Mouse (Mus musculus) heart, postnatal 25 days (tissue): Measurements from ENCODE around the gene Ttc26. TPM values are rescaled to one million over a fixed set of nuclear protein-coding genes. Genes with fewer than 3 reads are reported as not detected.

Experiments used
- DNase-seq: peaks from one replicate; pipeline ENCODE4 v3.0.0; 2022; ENCODE audit warnings: low spot score
- intact Hi-C: fragments of 180-260 bp; cut with DNase I; formaldehyde crosslinking; loops from one replicate; pipeline ENCODE4 v1.15.1; 2025
- total RNA-seq, 2 experiments: library from RNA; stranded (reverse); gene quantifications; 2 replicates each; pipeline ENCODE4 v1.2.3; 2021

Gene Ttc26
- 1 to 10 TPM; 2.2 to 2.5 TPM for total RNA-seq

DNA sequence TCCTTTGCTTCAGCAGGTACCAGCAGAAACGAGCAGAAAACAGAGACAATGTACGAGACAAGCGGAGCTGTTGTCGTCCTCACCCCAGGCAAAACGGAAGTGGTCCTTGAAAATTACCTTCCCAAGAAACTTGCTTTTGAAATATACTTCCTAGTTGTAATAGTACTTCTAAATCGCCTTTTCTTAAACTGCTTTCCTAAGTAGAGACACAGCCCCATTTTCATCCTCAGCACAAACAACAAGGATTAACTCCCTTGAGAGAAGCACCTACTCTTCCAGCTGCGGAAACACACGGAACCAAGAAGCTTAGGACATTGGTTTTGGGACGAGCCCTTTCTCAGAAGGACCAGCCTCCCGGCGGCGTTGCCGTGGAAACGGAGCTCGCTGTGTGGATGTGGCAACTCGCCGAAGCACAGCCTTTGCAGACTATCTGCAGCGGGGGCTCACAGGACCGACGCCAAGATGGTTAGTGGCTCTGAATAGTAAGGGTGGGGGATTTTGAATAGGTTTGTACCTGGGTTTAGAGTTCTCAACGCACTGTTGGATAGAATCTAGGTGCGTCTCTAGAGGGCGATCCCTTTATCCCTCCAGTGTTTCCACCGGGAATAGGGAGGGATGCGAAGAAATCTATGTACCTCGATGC is at the start of gene Ttc26:
Gene Ttc26, plus strand, starts transcription at position 341 of the 643 bp plus-strand sequence.
- DNase-seq = peak; percentile 60
- intact Hi-C loops = loop anchor here (5.0 kb wide), 2 partner anchors 51 to 151 kb away; partner anchors contain the start of genes Fmc1 and Ubn2

DNA sequence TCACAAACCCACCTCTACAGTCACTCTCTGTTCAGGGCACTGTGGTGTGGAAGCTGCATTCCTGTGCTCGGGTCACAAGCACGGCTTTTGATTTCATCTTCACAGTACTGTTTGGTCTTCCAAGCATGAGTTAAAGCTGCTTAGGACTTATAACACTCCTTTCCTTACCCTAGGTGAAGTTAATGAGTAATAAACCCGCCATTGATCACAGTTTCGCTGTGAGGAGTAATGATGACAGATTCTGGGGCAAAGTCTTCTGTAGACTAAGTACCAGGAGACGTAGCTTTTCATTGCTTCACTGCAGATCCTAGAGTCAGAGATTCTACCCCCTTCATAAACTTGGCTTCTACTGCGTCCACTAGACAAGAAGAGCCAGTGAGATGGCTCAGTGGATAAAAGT is 46.0 kb upstream of the Ttc26 start:
- DNase-seq = no peak
- intact Hi-C loops = no loop called here

DNA sequence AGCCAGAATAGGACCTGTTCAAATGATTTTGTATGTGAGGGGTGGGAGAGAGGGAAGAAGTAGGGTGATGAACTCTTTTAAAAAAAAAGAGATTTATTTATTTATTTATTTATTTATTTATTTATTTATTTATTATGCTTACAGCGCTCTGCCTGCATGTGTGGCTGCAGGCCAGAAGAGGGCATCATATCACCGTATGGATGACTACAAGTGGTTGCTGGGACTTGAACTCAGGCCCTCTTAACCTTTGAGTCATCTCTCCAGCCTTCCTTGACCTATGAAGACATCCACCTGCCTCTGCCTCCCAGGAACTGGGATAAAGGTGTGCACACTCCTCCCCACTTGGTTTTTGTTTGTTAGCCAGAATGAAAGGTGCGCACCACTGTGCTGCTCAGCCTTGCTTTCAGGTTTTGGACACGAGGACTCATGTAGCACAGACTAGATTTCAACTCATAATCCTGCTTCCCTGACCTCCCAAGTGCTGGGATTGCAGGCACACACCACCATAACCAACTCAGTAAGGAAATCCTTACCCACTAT is 44.0 kb upstream of the Ttc26 start:
- no peak for DNase-seq
- intact Hi-C loops = no loop called here

DNA sequence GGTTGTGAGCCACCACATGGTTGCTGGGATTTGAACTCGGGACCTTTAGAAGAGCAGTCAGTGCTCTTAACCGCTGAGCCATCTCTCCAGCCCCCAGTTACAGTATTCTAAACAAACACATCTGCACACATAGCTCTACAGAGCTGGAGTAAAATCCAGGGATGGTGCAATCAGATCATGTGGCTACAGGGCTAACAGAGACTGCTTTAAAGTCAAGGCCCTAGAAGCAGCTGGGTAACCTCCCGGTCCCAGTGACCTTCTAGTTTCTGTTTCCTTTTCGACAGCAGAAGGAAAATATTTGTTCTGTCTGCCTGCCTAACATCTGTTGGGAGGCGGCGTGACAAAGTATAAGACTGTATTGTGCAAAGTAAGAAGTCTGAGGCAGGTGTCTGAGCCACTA is 43.3 kb upstream of the Ttc26 start:
- DNase-seq = no peak
- intact Hi-C loops = no loop called here

DNA sequence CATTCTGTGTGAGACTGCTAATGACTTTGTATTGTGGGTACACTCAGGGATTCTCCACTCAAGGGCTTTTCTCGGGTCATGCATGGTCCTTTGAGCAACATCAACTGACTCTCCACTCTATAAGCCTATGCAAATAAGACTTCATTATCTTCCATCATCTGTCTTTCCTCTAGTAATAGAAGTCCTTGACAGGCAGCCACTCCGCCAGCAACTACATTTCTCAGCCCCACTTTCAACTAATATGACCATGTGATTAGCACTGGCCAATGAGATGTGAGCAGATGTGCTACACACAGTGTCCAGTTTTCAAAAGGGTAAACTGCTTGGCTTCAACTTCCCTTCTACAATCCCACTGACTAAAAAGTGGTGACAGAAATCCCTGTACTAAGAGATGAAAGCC is 42.2 kb upstream of the Ttc26 start:
- intact Hi-C loops = no loop called here
- DNase-seq = no peak

DNA sequence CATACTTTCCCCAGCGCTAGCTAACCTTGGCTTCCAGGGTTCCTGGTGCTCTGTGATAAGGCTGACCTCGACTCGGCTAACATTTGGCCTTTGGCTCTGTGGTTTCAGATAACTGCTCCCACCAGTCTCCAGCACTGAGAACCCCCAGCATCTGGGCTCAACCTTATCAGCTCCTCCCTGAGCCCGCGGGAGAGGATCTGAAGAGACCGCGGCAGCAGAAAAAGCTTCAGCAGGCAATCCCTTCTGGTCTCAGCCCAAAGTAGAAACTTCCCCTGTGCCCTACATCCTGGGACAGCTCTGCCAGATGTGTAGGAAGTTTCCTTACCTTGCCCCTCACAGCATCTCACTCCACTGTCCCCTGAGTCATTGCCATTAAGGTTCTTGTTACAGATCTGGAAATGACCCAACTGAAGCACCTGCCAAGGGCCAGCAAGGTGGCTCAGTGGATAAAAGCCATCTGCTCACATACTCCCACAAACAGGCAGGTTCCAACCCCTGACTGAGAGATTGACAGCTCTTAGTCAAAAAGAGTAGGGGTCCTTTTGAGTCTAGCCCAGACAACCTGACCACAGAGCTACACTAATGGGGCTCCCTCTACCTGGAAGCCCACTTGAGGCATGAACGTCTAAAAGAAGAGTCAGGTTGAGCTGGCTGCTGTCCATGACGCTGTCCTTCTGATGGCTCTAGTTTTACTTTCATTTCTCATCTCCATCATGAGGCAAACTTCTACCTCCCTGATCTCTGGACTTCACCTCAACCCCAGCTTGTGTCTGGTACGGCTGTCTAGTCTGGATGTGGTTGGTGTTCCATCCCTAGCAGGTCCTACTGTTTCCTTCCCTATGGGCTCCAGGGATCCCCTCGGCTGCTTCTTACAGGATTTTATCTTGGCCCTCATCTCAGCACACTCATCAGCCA is 39.3 kb upstream of the Ttc26 start:
- no peak for DNase-seq
- intact Hi-C loops = no loop called here

DNA sequence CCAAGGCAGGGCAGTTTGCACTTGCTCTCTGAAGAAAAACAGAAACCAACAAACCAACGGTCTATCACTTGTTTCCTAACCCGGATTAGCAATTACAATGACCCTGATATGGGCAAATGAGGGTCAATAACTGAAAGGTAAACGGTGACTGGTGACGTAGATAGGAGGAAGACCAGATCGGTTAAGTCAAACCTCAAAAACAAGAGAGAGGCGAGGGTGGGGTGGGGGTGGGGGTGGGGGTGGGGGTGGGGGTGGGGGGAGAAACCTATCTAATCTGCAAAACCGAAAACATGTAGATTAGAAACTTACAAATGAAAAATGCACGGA is 38.6 kb upstream of the Ttc26 start:
- intact Hi-C loops = no loop called here

DNA sequence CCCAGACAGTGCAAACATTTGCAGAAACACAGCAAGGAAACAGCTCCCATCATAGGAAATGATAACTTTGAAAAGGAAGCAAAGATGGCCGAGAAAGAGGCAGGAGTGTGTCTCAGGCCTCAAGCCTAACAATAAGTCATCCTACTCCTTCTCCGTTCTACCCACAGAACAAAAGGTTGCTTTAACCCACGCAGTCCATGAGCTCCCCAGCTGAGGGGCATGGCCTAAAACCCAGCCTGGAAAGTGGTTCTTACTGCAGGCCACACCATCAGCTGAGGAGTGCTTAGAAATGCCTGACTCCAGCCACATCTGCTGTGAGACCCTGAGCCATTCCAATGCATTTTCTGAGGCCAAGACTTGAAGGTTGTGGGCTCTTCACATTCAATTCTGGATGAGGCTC is 37.7 kb upstream of the Ttc26 start:
- DNase-seq = no peak
- intact Hi-C loops = no loop called here

More for the DNA sequence above, 38.6 kb upstream of the Ttc26 start:
- no peak for DNase-seq

DNA sequence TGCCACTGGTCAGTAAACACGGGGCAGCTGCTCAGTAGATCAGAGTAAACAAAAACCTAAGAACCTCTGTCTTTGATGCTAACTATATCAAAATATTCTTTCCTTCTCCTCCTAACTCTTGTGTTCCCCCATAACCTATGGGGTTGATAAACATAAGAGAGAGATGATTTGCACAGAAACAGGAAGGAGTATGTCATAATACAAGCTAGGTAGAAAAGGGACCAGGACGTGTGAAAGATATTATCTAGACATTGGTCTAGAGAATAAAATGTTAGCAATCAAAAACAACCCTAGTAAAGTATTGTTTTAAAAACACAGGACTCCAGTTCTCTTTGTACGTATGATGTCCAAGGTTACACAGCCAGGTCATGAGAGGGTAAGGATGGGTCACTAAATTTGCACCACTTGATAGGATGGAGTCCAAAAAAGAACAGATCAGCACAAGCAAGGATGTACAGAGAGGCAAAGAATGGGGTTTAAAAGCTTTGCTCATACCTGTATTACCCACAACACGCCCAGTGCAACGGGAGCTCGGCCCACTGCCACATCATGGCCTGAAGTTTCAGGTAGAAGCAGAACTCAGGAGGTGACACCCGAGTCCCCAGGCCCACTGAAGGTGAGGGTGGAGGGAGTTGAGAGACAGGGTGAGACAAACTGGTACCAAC is 37.1 kb upstream of the Ttc26 start:
- no peak for DNase-seq
- intact Hi-C loops = no loop called here

DNA sequence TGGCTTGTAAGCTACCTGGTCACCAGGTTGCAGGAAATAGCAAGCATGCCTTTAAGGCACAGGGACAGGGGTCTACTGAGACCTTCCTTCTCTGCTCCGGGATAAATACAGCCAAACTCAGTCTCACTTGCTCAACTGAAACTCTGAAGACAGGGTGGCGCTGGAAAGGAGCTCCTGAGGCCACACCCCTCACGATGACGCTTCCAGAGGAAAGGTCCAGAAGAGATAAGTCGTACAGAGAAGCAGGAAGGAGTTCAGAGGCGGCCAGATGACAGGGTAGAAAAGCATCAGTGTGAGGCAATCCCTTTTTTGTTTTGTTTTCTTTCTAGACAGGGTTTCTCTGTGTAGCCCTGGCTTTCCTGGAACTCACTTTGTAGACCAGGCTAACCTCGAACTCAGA is 35.5 kb upstream of the Ttc26 start:
- intact Hi-C loops = no loop called here

DNA sequence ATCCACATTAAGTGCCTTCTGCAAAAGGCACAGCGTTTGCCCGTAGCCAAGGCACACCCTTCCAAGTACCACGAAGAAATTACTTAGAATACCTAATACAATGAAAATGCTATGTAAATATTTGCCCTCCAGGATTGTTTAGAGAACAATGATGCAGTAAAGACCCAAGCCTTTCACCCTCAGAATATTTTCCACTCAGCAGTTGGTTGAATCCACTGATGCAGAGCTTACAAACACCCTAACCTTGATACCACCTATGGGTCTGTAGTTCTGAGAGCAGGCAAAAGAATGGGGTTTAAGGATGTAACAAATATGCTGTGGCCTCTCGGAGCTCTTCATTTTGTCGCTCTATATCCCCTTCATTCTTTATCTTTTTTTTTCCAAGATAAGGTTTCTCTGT is 33.4 kb upstream of the Ttc26 start:
- intact Hi-C loops = no loop called here
- no peak for DNase-seq

More for the DNA sequence above, 35.5 kb upstream of the Ttc26 start:
- peak; percentile 63 for DNase-seq

DNA sequence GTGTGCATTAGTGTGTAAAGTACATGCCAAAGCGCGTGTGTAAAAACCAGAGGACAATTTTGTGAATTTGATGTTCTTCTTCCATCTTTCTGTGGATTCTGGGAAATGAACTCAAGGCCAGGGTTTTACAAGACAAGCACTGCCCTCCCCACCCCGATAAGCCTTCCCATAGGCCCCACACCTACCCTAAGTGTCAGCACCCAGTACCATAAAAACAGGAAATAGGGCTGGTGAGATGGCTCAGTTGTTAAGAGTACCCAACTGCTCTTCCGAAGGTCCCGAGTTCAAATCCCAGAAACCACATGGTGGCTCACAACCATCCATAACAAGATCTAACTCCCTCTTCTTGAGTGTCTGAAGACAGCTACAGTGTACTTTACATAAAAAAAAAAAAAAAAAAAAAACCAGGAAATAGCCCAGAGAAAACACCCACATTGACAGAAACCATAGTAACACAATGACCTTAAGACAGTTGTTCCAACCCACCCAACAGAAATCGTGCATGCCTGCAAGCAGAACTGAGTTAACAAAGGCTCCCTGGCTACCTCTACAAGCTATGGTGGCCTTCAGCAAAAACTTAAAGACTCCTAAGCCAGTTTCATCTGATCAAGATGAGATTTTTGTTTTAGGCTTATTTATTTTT is 32.3 kb upstream of the Ttc26 start:
- intact Hi-C loops = no loop called here
- no peak for DNase-seq

DNA sequence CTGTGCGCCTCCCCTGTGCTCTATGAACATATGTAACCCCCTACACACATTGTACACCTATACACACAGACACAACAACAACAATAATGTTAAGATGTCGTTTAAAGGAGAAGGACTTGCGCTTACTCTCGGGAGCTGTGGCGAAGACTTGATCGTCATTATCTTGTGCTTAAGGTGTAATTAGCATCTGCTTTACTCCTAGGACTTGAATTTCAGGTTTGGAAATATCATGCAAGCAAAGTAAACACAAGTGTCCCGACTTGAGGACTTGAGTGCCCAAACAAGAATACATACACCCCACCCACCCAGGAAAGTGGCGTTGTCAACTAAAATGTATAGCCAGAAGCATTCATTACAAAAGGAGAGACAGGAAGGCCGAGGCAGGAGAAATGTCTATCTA is 31.5 kb upstream of the Ttc26 start:
- no peak for DNase-seq
- intact Hi-C loops = loop anchor here (5.0 kb wide), 1 partner anchor 82 kb away; the partner anchor contains the start of gene Ubn2

DNA sequence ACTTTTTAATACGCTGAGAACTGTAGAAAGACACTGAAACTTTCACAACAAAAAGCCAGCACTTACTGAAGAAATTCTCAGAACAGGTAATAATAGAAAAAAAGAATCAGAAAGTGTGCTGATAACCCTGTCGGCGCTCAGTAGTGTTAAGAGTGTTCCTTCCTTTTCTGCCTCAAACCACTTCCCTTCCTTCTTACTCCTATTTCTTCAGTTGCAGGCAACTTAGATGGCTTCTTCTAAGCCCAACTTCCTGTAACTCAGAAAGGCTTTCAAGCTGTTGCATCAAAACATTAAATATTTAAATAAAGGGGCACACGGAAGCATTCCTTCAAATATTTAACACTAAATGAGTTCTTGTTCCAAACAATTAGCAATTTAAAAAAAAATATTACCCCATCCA is 29.3 kb upstream of the Ttc26 start:
- DNase-seq = no peak
- intact Hi-C loops = loop anchor here (5.0 kb wide), 1 partner anchor 80 kb away; the partner anchor contains the start of gene Ubn2

DNA sequence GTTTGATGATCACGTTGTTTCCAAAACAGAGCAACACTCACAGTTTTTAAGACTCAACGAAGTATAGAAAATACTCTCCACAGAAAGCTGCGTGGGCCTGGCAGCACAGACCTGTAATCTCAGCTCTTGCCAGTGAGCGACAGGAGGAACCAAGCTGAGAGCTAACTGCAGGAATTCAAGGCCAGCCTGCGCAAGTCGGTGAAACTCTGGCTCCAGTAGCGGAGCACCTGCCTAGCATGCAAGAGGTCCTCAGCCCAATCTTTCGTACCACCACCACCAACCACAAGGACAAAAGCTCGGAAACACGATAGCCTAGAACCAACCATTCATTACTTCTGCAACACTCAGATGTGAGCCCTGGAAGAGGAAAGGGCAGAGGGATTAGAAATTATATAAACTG is 28.8 kb upstream of the Ttc26 start:
- DNase-seq = no peak
- intact Hi-C loops = loop anchor here (5.0 kb wide), 1 partner anchor 80 kb away; the partner anchor contains the start of gene Ubn2

DNA sequence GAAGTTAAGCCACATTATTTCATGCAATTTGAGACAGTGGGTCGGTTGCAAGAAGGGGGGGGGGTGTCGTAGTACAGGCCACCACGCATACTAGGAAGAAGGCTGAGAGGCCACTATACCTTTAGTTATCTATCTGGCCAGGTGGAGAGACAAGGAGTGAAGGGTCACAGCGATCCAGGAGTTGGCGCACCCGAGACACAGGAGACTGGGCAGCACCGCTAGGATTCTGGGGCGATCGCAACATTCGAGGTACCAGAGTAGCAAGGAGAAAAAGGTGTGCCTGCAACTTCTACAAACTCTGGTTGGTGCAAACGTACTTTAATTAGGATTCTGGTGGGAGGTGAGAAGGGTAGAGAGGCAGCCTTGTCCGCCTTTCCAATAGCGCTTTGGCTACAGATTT is 28.1 kb upstream of the Ttc26 start:
- intact Hi-C loops = loop anchor here (5.0 kb wide), 1 partner anchor 79 kb away; the partner anchor contains the start of gene Ubn2

DNA sequence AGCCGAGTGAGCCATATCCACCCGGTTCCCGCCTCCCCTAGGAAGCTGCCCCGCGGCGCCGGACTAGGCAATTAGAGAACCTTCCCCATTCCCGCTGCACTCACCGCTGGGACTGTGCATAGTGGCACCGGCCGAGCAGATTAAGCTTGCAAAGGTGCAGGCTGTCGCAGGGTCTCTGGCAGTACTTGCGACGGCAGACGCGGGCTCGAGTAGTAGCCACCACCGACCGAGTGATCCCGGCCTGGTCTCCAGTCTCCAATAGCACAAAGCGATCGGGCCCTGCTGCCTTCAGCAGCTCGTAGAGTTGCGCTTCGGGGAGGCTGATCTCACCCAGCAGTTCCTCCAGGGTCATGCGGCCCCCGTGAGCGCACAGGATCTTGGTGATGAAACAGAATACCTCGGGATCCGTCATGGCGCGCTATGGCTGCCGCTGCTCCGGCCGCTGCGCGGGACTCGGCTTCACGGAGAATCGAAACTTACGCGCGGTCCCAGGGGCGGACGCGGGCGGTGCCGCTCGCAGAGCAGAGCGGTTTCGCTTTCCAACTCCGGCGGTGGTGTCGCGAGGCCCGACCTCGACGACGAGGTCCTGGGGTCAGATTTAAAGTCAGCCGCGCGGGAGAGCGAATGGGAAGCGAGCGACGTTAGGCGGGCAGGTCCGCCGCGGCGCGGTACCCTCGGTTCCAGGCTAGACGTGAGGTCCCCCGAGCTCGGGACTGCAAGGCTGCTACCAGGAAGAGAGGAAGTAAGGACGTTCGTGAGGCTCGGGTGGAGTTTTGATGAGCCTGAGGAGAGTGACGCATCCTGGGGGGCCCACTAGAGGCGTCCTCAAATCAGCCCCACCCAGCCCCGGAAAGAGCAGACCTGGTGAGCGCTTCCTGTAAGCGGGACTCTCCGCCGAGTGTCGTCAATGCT is 27.2 kb upstream of the Ttc26 start, which contains the start of gene Zc3hav1:
Gene Zc3hav1, minus strand, starts transcription at position 793 of the 912 bp plus-strand sequence.
- intact Hi-C loops = loop anchor here (5.0 kb wide), 1 partner anchor 78 kb away; the partner anchor contains the start of gene Ubn2
- DNase-seq = peak; percentile 77

More for the DNA sequence above, 28.1 kb upstream of the Ttc26 start:
- DNase-seq = no peak

DNA sequence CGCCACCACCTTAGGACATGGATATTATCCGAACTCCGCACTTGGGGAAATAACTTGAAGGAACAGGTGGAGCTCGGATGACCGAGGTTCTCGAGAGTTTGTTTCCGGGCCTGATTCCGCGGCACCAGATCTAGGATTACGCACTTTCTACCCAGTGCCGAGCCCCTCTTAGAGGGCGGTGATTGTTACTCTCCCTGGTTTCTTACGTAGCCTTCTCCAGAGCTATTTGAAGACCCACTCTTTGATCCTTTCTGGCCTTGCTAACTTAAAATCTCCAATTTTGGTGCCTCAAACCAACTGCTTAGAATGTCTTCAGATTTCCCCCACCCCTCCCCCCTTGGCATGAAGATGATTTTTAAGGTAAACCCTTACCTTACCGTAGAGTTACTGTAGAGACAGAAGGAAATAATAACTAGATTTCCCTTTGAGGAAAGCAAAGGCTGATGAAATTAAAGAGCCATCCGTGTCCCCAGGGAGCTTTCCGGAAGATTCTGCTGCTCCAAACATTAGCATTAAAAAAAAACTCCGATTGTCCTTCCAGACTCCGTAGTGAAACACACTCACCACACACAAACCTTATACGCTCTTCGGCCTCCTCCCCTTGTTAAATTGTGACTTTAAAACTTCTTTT is 26.4 kb upstream of the Ttc26 start:
- intact Hi-C loops = loop anchor here (5.0 kb wide), 2 partner anchors 58 to 77 kb away; partner anchors contain the start of genes Ubn2 and Zc3hav1l
- DNase-seq = no peak
